Mouse (Mus musculus) Patski (cell line): ENCODE measurements around the gene Scd2. TPM values are rescaled to one million over a fixed set of nuclear protein-coding genes. Genes with fewer than 3 reads are reported as not detected.

Experiments
- ATAC-seq: fragments of 100-300 bp; one replicate; pipeline ENCODE4 v1.8.0; 2021
- CTCF ChIA-PET: fragments of 350-600 bp; sonication (Branson Sonifier 250); formaldehyde crosslinking; loops from one replicate; lab custom pipeline; 2022; ENCODE audit warnings: inconsistent platforms; lab: Charles Lee
- POLR2A ChIA-PET: fragments of 350-600 bp; sonication (Branson Sonifier 250); formaldehyde crosslinking; loops from one replicate; lab custom pipeline; 2022; ENCODE audit warnings: antibody characterized with exemption, inconsistent platforms; lab: Charles Lee
- DNase-seq: peaks from one replicate; pipeline ENCODE4 v3.0.0-alpha.2; 2011; ENCODE audit warnings: low read depth, low spot score
- H3K27me3 ChIP-seq: fragments of 371-371 bp; one replicate; pipeline ENCODE4 v1.5.1; 2021
- CTCF ChIP-seq: fragments of 100-300 bp; IDR thresholded peaks from one replicate; pipeline ENCODE4 v1.5.1; 2021
- in situ Hi-C: fragments of 300-500 bp; cut with MboI; formaldehyde crosslinking; loops from 3 replicates; pipeline ENCODE4 v1.11.1; 2018; ENCODE audit warnings: low pct_unique_long_range_greater_than_20kb, mixed read lengths
- polyA plus RNA-seq: library from polyadenylated mRNA; unstranded; gene quantifications from one replicate; pipeline ENCODE4 v1.2.3, GENCODE M21; 2021

The Scd2 gene
- polyA plus RNA-seq, 1 experiment from 2014 or later, result 152 TPM

DNA sequence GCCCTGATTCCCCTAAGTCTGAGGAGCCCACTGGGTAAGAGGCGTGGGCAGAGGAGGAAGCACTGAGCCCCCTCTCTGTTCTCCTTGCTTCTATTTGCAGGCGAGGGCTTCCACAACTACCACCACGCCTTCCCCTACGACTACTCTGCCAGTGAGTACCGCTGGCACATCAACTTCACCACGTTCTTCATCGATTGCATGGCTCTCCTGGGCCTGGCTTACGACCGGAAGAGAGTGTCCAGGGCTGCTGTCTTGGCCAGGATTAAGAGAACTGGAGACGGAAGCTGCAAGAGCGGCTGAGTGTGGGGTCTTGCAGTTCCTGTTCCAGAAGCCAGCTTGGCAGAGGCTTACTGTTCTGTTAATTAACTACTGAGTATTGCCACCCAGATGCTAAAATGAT is 9.4 kb downstream of the Scd2 start:
- ATAC-seq (no peak), DNase-seq (no peak)
- ChIA-PET POLR2A (no interaction called here), CTCF (interaction anchor here (0.7 to 1.8 kb wide), 2 partner anchors 29 to 63 kb away, joined by 3 to 5 read pairs; no protein-coding TSS in a partner anchor)
- no peak for TF ChIP-seq CTCF
- H3K27me3 ChIP-seq, result no peaks in the 10 kb centered on the region
- in situ Hi-C loops, result loop anchor here (5.0 kb wide), 1 partner anchor 54 kb away; no protein-coding TSS in a partner anchor

DNA sequence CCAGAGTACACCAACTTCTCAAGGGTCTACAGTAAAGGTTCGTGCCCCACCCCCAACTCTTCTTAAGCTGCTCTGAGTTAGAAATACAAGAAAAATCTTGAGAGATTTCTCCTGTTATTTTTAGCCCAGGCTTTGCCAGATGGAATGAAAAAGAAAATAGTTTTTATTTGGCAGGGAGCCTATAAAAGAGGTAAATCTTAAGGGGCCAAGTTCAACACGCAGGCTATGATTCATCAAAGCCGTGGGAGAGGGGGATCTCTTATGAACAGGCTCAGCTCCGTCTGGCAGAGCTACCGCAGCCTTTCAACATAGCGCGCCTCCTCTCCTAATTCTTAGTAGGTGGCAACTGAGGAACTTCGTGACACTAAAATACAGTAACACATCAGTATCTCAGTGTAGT is 10.0 kb downstream of the Scd2 start:
- in situ Hi-C loops, result loop anchor here (5.0 kb wide), 1 partner anchor 54 kb away; no protein-coding TSS in a partner anchor
- H3K27me3 ChIP-seq, result no peaks in the 10 kb centered on the region
- TF ChIP-seq CTCF, result no peak
- ATAC-seq (no peak), DNase-seq (no peak)
- CTCF ChIA-PET, result interaction anchor here (1.0 kb wide), 1 partner anchor 22 kb away, joined by 3 read pairs; no protein-coding TSS in a partner anchor
- POLR2A ChIA-PET, result interaction anchor here (0.7 kb wide), 1 partner anchor 67 kb away, joined by 3 read pairs; no protein-coding TSS in a partner anchor

DNA sequence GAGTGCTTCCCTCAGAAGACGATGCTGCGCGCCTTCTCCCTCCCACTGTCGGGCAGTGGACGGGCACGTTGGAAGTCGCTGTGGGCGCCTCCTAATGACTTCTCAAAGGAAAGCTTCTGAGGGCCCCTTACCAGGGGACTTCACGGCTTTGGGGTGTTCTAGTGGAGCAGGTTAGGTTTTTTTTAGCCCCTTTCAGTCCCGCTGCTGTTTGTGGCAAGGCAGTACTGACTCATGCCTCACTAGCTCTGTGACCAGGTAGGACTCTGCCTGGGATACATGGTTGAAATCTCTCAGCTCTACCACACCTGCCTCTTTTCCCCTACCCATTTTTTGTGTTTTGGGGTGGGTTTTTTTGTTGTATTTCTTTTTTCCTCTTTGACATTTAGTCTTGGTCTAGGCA is 10.9 kb downstream of the Scd2 start:
- H3K27me3 ChIP-seq, result no peaks in the 10 kb centered on the region
- TF ChIP-seq CTCF, result no peak
- in situ Hi-C loops, result loop anchor here (5.0 kb wide), 1 partner anchor 53 kb away; no protein-coding TSS in a partner anchor
- POLR2A ChIA-PET, result no interaction called here
- DNase-seq (no peak), ATAC-seq (no peak)
- CTCF ChIA-PET, result interaction anchor here (1.0 to 1.5 kb wide), 3 partner anchors 17 to 59 kb away, joined by 3 to 4 read pairs (median 3); no protein-coding TSS in a partner anchor

DNA sequence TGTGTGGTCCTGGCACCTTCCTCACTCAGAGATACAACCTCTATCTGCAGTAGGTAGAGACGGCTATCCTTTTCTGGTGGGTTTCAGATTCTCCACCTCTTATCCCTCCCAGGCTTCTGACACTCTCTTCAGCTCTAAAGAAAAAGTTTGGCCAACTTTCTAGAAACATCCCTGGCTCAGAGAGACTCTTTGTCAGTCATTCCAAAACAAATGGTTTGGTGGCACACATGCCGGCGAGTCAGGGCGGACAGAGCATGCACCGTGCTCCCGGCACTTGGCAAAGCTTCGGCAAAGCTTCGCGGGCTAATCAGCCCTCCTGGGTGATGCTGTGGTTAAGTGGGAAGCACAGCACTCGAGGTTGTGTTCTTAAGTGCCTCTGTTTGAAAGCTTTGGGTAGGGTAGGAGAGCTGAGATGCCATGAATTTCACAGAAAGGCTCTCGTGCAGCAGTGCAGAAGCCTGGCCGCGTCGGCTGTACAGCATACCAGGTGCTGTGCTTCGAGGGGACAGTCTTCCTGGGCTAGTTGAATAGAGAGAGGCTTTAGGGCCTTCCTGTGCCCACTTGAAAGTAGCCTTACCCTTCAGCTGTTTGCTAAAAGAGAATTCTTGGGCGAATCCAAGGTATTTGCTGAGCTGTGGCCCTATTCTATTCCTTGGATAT is 11.5 kb downstream of the Scd2 start:
- no peak for ATAC-seq
- DNase-seq, result no peak
- POLR2A ChIA-PET, result interaction anchor here (1.5 kb wide), 1 partner anchor 9 kb away, joined by 4 read pairs; no protein-coding TSS in a partner anchor

DNA sequence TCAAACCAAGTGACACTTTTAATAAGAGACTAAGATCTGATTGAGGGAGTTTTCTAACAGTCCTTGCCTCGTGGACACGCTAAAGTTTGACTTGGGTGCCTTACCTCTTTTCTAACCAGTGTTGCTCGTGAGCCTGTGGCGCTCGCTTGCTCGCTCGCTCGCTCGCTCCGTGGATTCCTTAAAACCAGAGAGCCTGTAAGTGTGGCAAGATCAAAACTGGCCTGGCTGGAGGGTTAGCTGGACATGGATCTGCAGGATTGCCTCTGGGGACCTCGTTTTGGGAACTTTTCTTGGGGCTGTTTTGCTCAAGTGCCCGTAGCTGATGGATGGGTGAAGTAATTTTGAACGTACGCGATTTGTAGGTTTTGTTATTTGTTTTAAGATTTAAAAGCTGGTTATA is 12.2 kb downstream of the Scd2 start:
- ChIA-PET CTCF (interaction anchor here (1.0 to 1.5 kb wide), 4 partner anchors 9 to 61 kb away, joined by 3 to 4 read pairs (median 3); partner anchors contain the start of gene Scd4), POLR2A (interaction anchor here (0.5 to 1.5 kb wide), 3 partner anchors 9 to 37 kb away, joined by 3 to 4 read pairs (median 3); no protein-coding TSS in a partner anchor)
- ATAC-seq (no peak), DNase-seq (no peak)
- in situ Hi-C loops, result no loop called here
- H3K27me3 ChIP-seq, result no peaks in the 10 kb centered on the region
- no peak for TF ChIP-seq CTCF

More for the DNA sequence above, 11.5 kb downstream of the Scd2 start:
- in situ Hi-C loops, result loop anchor here (5.0 kb wide), 1 partner anchor 52 kb away; no protein-coding TSS in a partner anchor
- no peak for TF ChIP-seq CTCF
- no peaks in the 10 kb centered on the region for H3K27me3 ChIP-seq
- CTCF ChIA-PET, result interaction anchor here (1.1 to 1.5 kb wide), 3 partner anchors 16 to 60 kb away, joined by 3 to 4 read pairs (median 3); partner anchors contain the start of gene Scd4

DNA sequence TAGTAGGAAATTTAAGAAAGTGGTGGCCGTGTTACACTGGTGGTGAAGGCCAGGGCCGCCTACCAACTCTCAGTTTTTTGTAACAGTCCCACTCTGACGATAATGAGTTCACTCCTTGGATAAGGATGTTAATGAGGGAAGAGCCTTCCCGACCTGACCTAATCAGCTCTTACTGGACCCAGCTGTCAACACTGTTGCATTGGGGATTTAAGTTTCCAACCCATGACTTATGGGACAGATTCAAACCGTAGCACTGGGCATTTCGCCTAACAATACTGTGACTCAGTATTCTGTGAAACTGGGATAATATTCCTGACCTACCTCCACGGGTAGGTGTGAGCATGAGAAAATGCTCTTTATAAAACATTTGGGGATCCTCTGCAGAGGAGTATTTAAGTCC is 12.7 kb downstream of the Scd2 start:
- no peak for ATAC-seq
- no peak for TF ChIP-seq CTCF
- CTCF ChIA-PET, result interaction anchor here (1.0 to 1.2 kb wide), 2 partner anchors 8 to 27 kb away, joined by 3 read pairs; partner anchors contain the start of gene Scd4
- in situ Hi-C loops, result no loop called here
- DNase-seq, result no peak
- POLR2A ChIA-PET, result interaction anchor here (0.5 to 1.5 kb wide), 3 partner anchors 8 to 38 kb away, joined by 3 to 4 read pairs (median 3); no protein-coding TSS in a partner anchor
- H3K27me3 ChIP-seq, result no peaks in the 10 kb centered on the region

DNA sequence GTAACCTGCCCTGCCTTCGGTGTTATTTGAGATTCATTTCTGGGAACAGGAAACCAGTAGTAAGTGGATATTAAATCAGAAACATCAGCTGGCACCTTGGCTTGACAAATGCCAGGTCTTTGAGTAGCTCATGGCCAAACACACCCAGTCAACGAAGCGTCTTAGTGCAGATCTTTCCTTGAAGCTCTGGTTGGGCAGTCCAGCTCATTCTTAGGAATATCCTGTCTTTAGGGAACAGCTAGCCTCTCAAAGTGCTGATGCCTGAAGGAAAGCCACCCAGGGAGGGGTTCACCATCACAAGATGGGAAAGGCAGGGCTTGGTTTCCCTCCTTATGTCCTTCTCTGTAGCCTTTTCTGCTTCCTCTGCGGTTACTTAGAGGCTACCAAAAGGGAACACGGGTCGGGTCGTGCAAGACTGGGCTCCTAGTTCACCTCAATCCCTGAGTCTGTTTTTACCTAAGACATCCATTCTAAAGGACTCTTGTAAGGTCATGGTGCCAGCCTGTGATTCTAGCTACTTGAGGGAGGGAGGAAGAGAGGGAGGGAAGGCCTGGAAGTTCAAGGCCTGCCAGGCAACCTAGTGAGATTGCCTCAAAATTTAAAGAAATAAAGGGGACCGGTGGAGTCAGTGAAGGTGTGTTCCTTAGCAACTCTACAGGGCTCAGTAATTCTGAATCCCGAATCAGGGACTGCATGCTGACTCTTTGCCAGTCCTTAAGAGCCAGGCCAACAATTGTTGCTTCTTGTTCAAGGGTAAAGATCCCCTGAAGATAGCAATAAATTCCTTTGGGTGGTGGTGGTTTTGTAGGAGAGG is 13.8 kb downstream of the Scd2 start:
- ATAC-seq (no peak), DNase-seq (no peak)
- CTCF ChIA-PET, result no interaction called here

DNA sequence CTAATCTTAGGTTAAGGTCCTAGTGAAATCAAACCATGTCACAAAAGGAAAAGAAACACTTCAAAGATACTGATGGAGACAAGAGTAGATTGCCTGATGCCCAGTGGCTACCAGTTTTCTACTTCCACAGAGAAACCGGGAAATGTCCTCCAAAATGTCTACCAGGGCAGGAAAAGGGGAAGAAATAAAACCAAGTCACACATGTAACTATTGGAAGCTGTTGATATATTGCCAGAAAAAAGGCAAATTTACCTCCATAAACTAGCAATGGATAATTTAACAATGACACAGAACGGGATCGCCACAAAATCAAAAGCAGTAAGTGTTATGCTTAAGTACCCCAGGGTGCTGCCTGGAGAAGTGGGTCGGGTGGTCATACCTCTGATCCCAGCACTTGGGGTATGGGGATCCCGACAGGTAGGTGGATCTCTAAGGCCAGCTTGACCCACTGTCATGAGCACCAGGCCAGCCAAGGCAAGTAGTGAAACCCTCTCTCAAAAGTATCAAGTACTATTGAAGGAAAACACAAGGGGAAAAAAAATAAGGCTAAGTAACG is 14.5 kb downstream of the Scd2 start:
- DNase-seq (no peak), ATAC-seq (no peak)
- no peak for TF ChIP-seq CTCF
- in situ Hi-C loops, result no loop called here
- POLR2A ChIA-PET, result no interaction called here
- H3K27me3 ChIP-seq, result no peaks in the 10 kb centered on the region
- CTCF ChIA-PET, result no interaction called here

More for the DNA sequence above, 13.8 kb downstream of the Scd2 start:
- no peaks in the 10 kb centered on the region for H3K27me3 ChIP-seq
- POLR2A ChIA-PET, result no interaction called here
- in situ Hi-C loops, result no loop called here
- no peak for TF ChIP-seq CTCF

DNA sequence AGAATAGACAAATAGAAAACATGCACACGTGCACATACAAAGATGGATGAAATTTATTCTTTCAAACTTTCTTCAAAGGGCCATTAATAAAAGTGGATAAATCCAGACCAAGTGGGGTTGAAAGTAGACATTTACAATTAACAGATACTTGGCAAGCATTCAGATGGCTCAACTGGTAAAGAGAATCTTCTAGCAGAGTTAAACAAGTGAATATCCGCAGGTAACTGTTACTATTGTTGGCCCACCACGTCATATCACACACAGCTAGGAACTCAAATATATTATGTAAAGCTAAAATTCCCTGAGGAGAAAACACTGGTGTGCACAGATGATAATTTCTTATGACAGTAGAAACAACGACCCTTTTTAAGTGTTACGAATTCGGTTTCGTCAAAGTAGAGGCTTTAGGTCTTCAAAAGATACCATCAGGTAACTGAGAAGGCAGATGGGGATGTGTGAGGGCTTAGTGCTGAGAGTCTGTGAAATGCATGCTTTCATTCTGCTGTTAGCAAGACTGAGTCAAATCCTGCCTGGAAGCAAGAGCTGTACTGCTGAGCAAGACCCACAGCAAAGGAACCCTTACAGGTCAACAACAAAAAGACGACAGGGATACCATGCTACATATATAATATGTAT is 15.3 kb downstream of the Scd2 start:
- no peak for ATAC-seq
- ChIA-PET CTCF (no interaction called here), POLR2A (no interaction called here)
- TF ChIP-seq CTCF, result no peak
- DNase-seq, result no peak
- H3K27me3 ChIP-seq, result no peaks in the 10 kb centered on the region
- in situ Hi-C loops, result no loop called here
